Mouse (Mus musculus) erythroblast, embryonic 14.5 days (primary cell): ENCODE measurements around the gene Clstn2.

ENCODE experiments used
- GATA1 ChIP-seq: IDR thresholded peaks from 2 replicates; pipeline ENCODE4 v1.6.1; 2012; ENCODE audit warnings: low read length, inconsistent platforms, mixed read lengths
- TAL1 ChIP-seq: IDR thresholded peaks from 3 replicates; pipeline ENCODE4 v1.6.1; 2012; ENCODE audit warnings: low read length, inconsistent platforms, mixed read lengths

- TF ChIP-seq TAL1 (no peak), GATA1 (no peak)
These were observed 315.3 kb downstream of the Clstn2 start for GRCm38 (mm10) chr9:97717728-97718127.
